Mouse (Mus musculus): ENCODE data around the gene Htr1a.

The Htr1a gene

GRCm38 (mm10) chr13:105443339-105443738 lies at the start of gene Htr1a:
Htr1a (plus strand) TSS chr13:105443639.
- no peak for DNase-seq (ENCODE audit: low read depth, low spot score)

DNA sequence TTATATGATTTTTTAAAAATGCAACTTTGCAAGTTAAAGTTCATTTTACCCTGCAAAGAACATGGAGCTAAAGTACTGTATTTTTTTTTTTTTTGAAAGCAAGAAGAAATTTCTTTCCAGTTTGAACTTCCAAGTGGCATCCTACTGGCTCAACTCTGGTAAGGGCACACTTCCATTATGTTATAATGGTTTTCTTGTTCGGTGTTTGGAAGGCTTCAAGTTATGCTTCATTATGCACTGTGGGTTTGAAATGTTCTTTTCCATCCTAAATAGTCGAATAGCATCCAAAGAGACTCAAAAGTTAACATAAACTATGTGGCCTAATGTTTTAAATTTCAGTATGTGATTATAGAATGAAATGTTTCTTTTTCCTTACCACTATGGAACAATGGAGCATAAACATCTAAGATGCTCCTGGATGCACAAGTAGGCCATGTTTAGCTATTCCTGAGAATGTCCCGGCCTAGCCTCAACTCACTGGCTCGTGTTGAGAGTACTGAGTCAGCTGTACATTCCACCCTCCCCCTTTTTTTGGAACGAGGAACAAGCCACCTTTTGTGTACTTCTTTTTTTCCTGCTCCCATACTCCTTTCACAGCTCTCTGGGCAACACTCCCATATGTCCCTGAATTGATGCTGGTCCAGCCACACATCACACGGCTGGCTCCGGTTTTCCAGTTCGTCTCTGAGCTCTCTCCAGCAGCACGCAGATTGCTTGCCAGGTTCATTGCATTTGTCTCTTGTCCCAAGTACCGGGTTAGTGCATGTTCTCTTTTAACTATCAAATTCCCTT lies 31.7 kb upstream of the Htr1a start:
- no peak for DNase-seq (ENCODE audit: low read depth, low spot score)

GRCm38 (mm10) chr13:105412327-105412722 lies 31.1 kb upstream of the Htr1a start:
- no peak for DNase-seq (ENCODE audit: low read depth, low spot score)

GRCm38 (mm10) chr13:105433141-105433540 lies 10.3 kb upstream of the Htr1a start:
- no peak for DNase-seq (ENCODE audit: low read depth, low spot score)

DNA sequence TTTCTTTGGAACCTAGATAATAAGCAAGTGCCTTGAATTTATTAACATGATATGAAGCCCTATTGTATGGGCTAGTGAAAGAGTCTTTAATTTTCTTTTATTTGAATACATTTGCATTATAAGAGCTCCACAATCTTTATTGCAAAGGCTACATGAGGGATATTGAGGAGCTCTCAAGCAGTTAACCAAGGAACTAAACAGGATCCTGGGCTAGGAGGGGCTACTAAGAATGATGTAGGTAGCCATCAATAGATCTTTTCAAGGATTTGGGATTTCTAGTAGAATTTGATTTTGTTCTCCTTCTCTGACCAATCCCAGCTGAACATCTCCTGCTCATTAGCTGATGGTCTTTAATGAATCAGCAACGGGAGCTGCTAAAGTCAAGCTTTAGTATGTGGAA lies 9.8 kb upstream of the Htr1a start:
- DNase-seq (ENCODE audit: low read depth, low spot score): no peak

GRCm38 (mm10) chr13:105442576-105442975 lies 863 bp upstream of the Htr1a start:
- DNase-seq (ENCODE audit: low read depth, low spot score): peak; percentile 66

DNA sequence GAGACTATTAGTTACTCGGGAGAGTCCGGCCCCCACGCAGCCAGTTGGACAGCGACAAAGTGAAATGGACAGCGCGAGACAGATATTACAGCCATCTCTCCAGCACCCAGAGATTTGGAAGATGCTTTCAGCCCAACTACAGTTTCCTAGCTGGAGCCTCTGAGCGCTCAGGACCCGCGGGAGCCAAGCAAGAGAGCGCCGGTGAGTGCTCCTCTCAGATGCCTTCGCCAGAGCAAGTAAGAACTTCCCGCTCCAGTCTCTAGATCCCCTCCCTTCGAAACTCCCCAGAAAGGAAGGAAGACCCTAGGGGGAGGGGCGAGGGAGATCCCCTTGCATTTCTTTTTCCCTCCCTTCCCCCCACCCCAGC lies 415 bp downstream of the Htr1a start:
- peak; percentile 24 for DNase-seq (ENCODE audit: low read depth, low spot score)

DNA sequence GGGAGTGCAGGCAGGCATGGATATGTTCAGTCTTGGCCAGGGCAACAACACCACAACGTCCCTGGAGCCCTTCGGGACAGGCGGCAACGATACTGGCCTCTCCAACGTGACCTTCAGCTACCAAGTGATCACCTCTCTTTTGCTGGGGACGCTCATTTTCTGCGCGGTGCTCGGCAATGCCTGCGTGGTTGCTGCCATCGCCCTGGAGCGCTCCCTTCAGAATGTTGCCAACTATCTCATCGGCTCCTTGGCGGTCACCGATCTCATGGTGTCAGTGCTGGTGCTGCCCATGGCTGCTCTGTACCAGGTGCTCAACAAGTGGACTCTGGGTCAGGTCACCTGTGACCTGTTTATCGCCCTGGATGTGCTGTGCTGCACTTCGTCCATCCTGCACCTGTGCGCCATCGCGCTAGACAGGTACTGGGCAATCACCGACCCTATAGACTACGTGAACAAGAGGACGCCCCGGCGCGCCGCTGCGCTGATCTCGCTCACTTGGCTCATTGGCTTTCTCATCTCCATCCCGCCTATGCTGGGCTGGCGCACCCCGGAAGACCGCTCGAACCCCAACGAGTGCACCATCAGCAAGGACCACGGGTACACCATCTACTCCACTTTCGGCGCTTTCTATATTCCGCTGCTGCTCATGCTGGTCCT lies 927 bp downstream of the Htr1a start:
- DNase-seq (ENCODE audit: low read depth, low spot score): peak; percentile 14

GRCm38 (mm10) chr13:105444895-105445281 lies 1.4 kb downstream of the Htr1a start:
- peak; percentile 12 for DNase-seq (ENCODE audit: low read depth, low spot score)

DNA sequence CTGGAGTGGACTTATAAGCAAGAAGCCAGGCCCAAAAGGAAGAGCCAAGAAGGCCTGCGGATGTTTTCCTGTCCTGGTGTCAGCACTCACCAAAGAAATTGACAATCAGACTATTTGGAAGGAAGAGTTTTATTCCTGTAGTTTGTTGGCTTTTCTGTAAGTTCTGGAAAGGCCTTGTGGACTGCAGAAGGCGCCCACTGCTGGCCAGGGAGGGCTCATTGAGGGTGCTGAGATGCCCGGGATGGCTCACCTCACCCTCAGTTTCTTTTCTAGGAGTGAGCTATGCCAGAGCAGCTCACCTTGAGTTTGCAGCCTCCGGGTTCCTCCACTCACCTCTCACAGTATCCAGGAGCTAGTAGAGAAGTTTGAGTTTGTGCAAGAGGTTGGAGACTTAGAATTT lies 2.8 kb downstream of the Htr1a start:
- DNase-seq (ENCODE audit: low read depth, low spot score): no peak

GRCm38 (mm10) chr13:105447695-105448094 lies 4.3 kb downstream of the Htr1a start:
- DNase-seq (ENCODE audit: low read depth, low spot score): no peak

DNA sequence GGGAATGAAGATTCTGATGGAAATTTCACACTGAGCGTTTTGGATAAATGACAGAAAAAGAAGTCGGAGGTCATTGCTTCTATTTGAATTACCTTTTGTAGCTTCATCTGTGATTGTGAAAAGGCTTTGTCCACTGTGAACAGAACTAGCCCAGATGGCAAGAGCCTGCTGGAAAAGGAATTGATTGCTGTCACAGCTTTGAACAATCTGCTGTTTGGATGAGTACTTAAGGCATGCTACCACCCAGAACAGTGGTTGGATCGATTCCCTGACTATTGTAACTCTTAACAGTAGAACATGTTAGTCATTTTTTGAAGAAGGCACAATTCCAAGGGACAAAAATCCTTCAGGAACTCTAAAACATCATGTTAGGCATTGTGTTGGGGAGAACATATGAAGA lies 8.1 kb downstream of the Htr1a start:
- no peak for DNase-seq (ENCODE audit: low read depth, low spot score)
